Mouse (Mus musculus) lung, embryonic 16.5 days (tissue): ENCODE results near the gene Chrm1. TPM values are rescaled to one million over a fixed set of nuclear protein-coding genes. Genes with fewer than 3 reads are reported as not detected.
"Not testable (repeated sequence)": the region's sequence is repeated elsewhere in the genome, so short reads cannot be mapped to it uniquely, and the experiment has no call there.

Source experiments
- ATAC-seq: fragments of 200-750 bp; cut with Nextera tagmentation; 2 replicates; pipeline ENCODE4 v1.8.0; 2017; ENCODE audit warnings: low read depth, mild to moderate bottlenecking, moderate library complexity
- H3K27ac ChIP-seq: fragments of 300-500 bp; sonication (generic); 2 replicates; pipeline ENCODE4 v1.5.1; 2014; ENCODE audit warnings: mild to moderate bottlenecking, control low read depth, low read length
- H3K27me3 ChIP-seq: fragments of 300-500 bp; sonication (generic); 2 replicates; pipeline ENCODE4 v1.6.1; 2014; ENCODE audit warnings: low read depth, low read length, mixed read lengths; ENCODE audit not compliant: control insufficient read depth, insufficient read depth
- H3K36me3 ChIP-seq: fragments of 300-500 bp; sonication (generic); 2 replicates; pipeline ENCODE4 v1.6.1; 2014; ENCODE audit warnings: low read length; ENCODE audit not compliant: control insufficient read depth, insufficient read depth
- H3K4me1 ChIP-seq: fragments of 300-500 bp; sonication (generic); replicated peaks from 2 replicates; pipeline ENCODE4 v1.6.1; 2014; ENCODE audit warnings: low read length, mixed read lengths; ENCODE audit not compliant: control insufficient read depth, insufficient read depth
- H3K4me2 ChIP-seq: fragments of 300-500 bp; sonication (generic); 2 replicates; pipeline ENCODE4 v1.6.1; 2014; ENCODE audit warnings: low read depth, low read length, control low read depth
- H3K4me3 ChIP-seq: fragments of 300-500 bp; sonication (generic); 2 replicates; pipeline ENCODE4 v1.5.1; 2014; ENCODE audit warnings: mild to moderate bottlenecking, low read length, control low read depth
- H3K9ac ChIP-seq: fragments of 300-500 bp; sonication (generic); 2 replicates; pipeline ENCODE4 v1.6.1; 2014; ENCODE audit warnings: low read length, control low read depth
- H3K9me3 ChIP-seq: fragments of 300-500 bp; sonication (generic); 2 replicates; pipeline ENCODE4 v1.6.1; 2016; ENCODE audit warnings: low read length; ENCODE audit not compliant: control insufficient read depth
- WGBS: fragments of 180-500 bp; shearing (Covaris S2); extraction: QIAGEN DNeasy Blood & Tissue Kit; methylation state at CpG from one replicate; pipeline ENCODE4 v1.1.7; 2014; 5-methylcytosine and 5-hydroxymethylcytosine counted together
- polyA plus RNA-seq: library from polyadenylated mRNA; unstranded; fragments of >200 nt; fragmentation: Nextera tagmentation; extraction: Ambion mirVana; gene quantifications from 2 replicates; pipeline ENCODE4 v1.2.1, GENCODE M21; 2015

Gene Chrm1
- polyA plus RNA-seq, 1 experiment from 2014 or later = 0.21 TPM

- peaks cover 12% of the 10 kb centered on the region for H3K4me1 ChIP-seq
- not testable (repeated sequence) for H3K4me3 ChIP-seq, ATAC-seq, H3K9ac ChIP-seq, H3K4me2 ChIP-seq, H3K27me3 ChIP-seq, H3K27ac ChIP-seq, H3K9me3 ChIP-seq
- peaks cover 24% of the 10 kb centered on the region for H3K36me3 ChIP-seq
- WGBS = 33% methylated on average over 3 of the region's 3 CpGs
These were observed 64.9 kb downstream of the Chrm1 start for GRCm38 (mm10) chr19:8728335-8729099.

Other genes starting within 250 kb of the Chrm1 start
- 0.09 and 0.11 TPM in 2 replicates for gene Slc22a8, start 72.5 kb upstream of the Chrm1 start, polyA plus RNA-seq
- not detected in 2 replicates for gene Slc22a6, start 45.8 kb upstream of the Chrm1 start, polyA plus RNA-seq
- gene Slc3a2, start 59.6 kb downstream of the Chrm1 start, polyA plus RNA-seq = 77.0 and 78.8 TPM in 2 replicates
- gene Wdr74, start 72.0 kb downstream of the Chrm1 start, polyA plus RNA-seq = 75.5 and 78.9 TPM in 2 replicates
- 0.83 and 2.7 TPM in 2 replicates for gene 1700092M07Rik, start 76.9 kb downstream of the Chrm1 start, polyA plus RNA-seq
- gene Stx5a, start 77.6 kb downstream of the Chrm1 start, polyA plus RNA-seq = 162 and 174 TPM in 2 replicates
- gene Nxf1, start 93.3 kb downstream of the Chrm1 start, polyA plus RNA-seq = 186 and 190 TPM in 2 replicates
- gene Tmem223, start 107.2 kb downstream of the Chrm1 start, polyA plus RNA-seq = 188 and 194 TPM in 2 replicates
- gene Tmem179b, start 110.7 kb downstream of the Chrm1 start, polyA plus RNA-seq = 88.2 and 89.7 TPM in 2 replicates
- 24.0 and 26.0 TPM in 2 replicates for gene Taf6l, start 122.6 kb downstream of the Chrm1 start, polyA plus RNA-seq
- 140 and 147 TPM in 2 replicates for gene Polr2g, start 134.8 kb downstream of the Chrm1 start, polyA plus RNA-seq
- gene Zbtb3, start 138.8 kb downstream of the Chrm1 start, polyA plus RNA-seq = 5.5 and 5.6 TPM in 2 replicates
- gene Ttc9c, start 155.5 kb downstream of the Chrm1 start, polyA plus RNA-seq = 55.2 and 56.5 TPM in 2 replicates
- 4.4 and 5.0 TPM in 2 replicates for gene Hnrnpul2, start 156.2 kb downstream of the Chrm1 start, polyA plus RNA-seq
- not detected in 2 replicates for gene AC129217.1, start 166.0 kb downstream of the Chrm1 start, polyA plus RNA-seq
- 54.1 and 54.6 TPM in 2 replicates for gene Bscl2, start 173.7 kb downstream of the Chrm1 start, polyA plus RNA-seq
- 2.8 and 3.3 TPM in 2 replicates for gene Gng3, start 175.4 kb downstream of the Chrm1 start, polyA plus RNA-seq
- gene Lrrn4cl, start 187.0 kb downstream of the Chrm1 start, polyA plus RNA-seq = 1.6 and 1.7 TPM in 2 replicates
- gene Ubxn1, start 207.7 kb downstream of the Chrm1 start, polyA plus RNA-seq = 156 and 164 TPM in 2 replicates
- 63.5 and 64.0 TPM in 2 replicates for gene Uqcc3, start 217.1 kb downstream of the Chrm1 start, polyA plus RNA-seq
- gene Lbhd1, start 219.9 kb downstream of the Chrm1 start, polyA plus RNA-seq = 71.3 and 75.9 TPM in 2 replicates
- gene Gm49403, start 220.1 kb downstream of the Chrm1 start, polyA plus RNA-seq = not detected in 2 replicates
- gene 1810009A15Rik, start 225.1 kb downstream of the Chrm1 start, polyA plus RNA-seq = 68.4 and 71.4 TPM in 2 replicates
- not detected in 2 replicates for gene Gm49416, start 225.1 kb downstream of the Chrm1 start, polyA plus RNA-seq
- 38.3 and 40.8 TPM in 2 replicates for gene Ints5, start 229.2 kb downstream of the Chrm1 start, polyA plus RNA-seq
- gene Ganab, start 234.3 kb downstream of the Chrm1 start, polyA plus RNA-seq = 125 and 127 TPM in 2 replicates